Mouse (Mus musculus): Measurements from ENCODE around the gene Adgrb3. TPM values are rescaled to one million over a fixed set of nuclear protein-coding genes. Genes with fewer than 3 reads are reported as not detected.

The Adgrb3 gene
- polyA plus RNA-seq, 1 experiment from 2014 or later, result 0.89 TPM

- no peak overlapping the region for H3K4me2 ChIP-seq
- WGBS (ENCODE audit: insufficient replicate concordance), result 69% methylated on average over 2 of the region's 2 CpGs
- no peak for ATAC-seq (replicated peaks; ENCODE audit: insufficient number of reproducible peaks, low FRiP score, low TSS enrichment)
- no peaks in the 10 kb centered on the region for H3K4me1 ChIP-seq (ENCODE audit: control insufficient read depth, insufficient read depth, low read length)
- H3K9me3 ChIP-seq (replicated peaks; ENCODE audit: control insufficient read depth, low read length), result no peaks in the 10 kb centered on the region
- no peak overlapping the region for H3K27ac ChIP-seq (ENCODE audit: low read depth, low read length)
- H3K9ac ChIP-seq (ENCODE audit: low read depth, low read length), result no peak overlapping the region
- no peaks in the 10 kb centered on the region for H3K27me3 ChIP-seq (ENCODE audit: control insufficient read depth, insufficient read depth, low read length)
- no peak overlapping the region for H3K4me3 ChIP-seq (ENCODE audit: low read depth, low read length)
- no peaks in the 10 kb centered on the region for H3K36me3 ChIP-seq (ENCODE audit: control insufficient read depth, insufficient read depth, low read length)
Measured at GRCm38 (mm10) chr1:25079395-25079794, 750.1 kb downstream of the Adgrb3 start.

- no peak for ATAC-seq (replicated peaks; ENCODE audit: insufficient number of reproducible peaks, low FRiP score, low TSS enrichment)
- no peak overlapping the region for H3K27ac ChIP-seq (ENCODE audit: low read depth, low read length)
- no peaks in the 10 kb centered on the region for H3K27me3 ChIP-seq (ENCODE audit: control insufficient read depth, insufficient read depth, low read length)
- H3K4me1 ChIP-seq (ENCODE audit: control insufficient read depth, insufficient read depth, low read length), result no peaks in the 10 kb centered on the region
- H3K9ac ChIP-seq (ENCODE audit: low read depth, low read length), result no peak overlapping the region
- H3K4me3 ChIP-seq (ENCODE audit: low read depth, low read length), result no peak overlapping the region
- 68% methylated on average over 5 of the region's 5 CpGs for WGBS (ENCODE audit: insufficient replicate concordance)
- H3K36me3 ChIP-seq (ENCODE audit: control insufficient read depth, insufficient read depth, low read length), result no peaks in the 10 kb centered on the region
- H3K4me2 ChIP-seq, result no peak overlapping the region
- no peaks in the 10 kb centered on the region for H3K9me3 ChIP-seq (replicated peaks; ENCODE audit: control insufficient read depth, low read length)
Measured at GRCm38 (mm10) chr1:25075952-25076351, 753.6 kb downstream of the Adgrb3 start.

- H3K9ac ChIP-seq (ENCODE audit: low read depth, low read length), result no peak overlapping the region
- no peak for ATAC-seq (replicated peaks; ENCODE audit: insufficient number of reproducible peaks, low FRiP score, low TSS enrichment)
- H3K4me1 ChIP-seq (ENCODE audit: control insufficient read depth, insufficient read depth, low read length), result no peaks in the 10 kb centered on the region
- WGBS (ENCODE audit: insufficient replicate concordance), result 17% methylated on average over 6 of the region's 6 CpGs
- no peaks in the 10 kb centered on the region for H3K27me3 ChIP-seq (ENCODE audit: control insufficient read depth, insufficient read depth, low read length)
- no peak overlapping the region for H3K4me3 ChIP-seq (ENCODE audit: low read depth, low read length)
- no peaks in the 10 kb centered on the region for H3K36me3 ChIP-seq (ENCODE audit: control insufficient read depth, insufficient read depth, low read length)
- H3K9me3 ChIP-seq (replicated peaks; ENCODE audit: control insufficient read depth, low read length), result no peaks in the 10 kb centered on the region
- H3K27ac ChIP-seq (ENCODE audit: low read depth, low read length), result no peak overlapping the region
- no peak overlapping the region for H3K4me2 ChIP-seq
Measured at GRCm38 (mm10) chr1:25063964-25064363, 765.5 kb downstream of the Adgrb3 start.

GRCm38 (mm10) chr1:25060935-25061334 is 768.6 kb downstream of the Adgrb3 start:
- Histone ChIP-seq H3K4me2 (no peak overlapping the region), H3K27ac (ENCODE audit: low read depth, low read length) (no peak overlapping the region)
- no peak for ATAC-seq (replicated peaks; ENCODE audit: insufficient number of reproducible peaks, low FRiP score, low TSS enrichment)

GRCm38 (mm10) chr1:25060191-25060590 is 769.3 kb downstream of the Adgrb3 start:
- H3K36me3 ChIP-seq (ENCODE audit: control insufficient read depth, insufficient read depth, low read length), result no peaks in the 10 kb centered on the region
- H3K4me3 ChIP-seq (ENCODE audit: low read depth, low read length), result no peak overlapping the region
- no peaks in the 10 kb centered on the region for H3K27me3 ChIP-seq (ENCODE audit: control insufficient read depth, insufficient read depth, low read length)
- H3K4me2 ChIP-seq, result no peak overlapping the region
- H3K9ac ChIP-seq (ENCODE audit: low read depth, low read length), result no peak overlapping the region
- H3K27ac ChIP-seq (ENCODE audit: low read depth, low read length), result no peak overlapping the region
- no peaks in the 10 kb centered on the region for H3K9me3 ChIP-seq (replicated peaks; ENCODE audit: control insufficient read depth, low read length)
- H3K4me1 ChIP-seq (ENCODE audit: control insufficient read depth, insufficient read depth, low read length), result no peaks in the 10 kb centered on the region
- no peak for ATAC-seq (replicated peaks; ENCODE audit: insufficient number of reproducible peaks, low FRiP score, low TSS enrichment)
- WGBS (ENCODE audit: insufficient replicate concordance), result 88% methylated on average over 6 of the region's 6 CpGs

More at GRCm38 (mm10) chr1:25060935-25061334, 768.6 kb downstream of the Adgrb3 start:
- no peaks in the 10 kb centered on the region for H3K9me3 ChIP-seq (replicated peaks; ENCODE audit: control insufficient read depth, low read length)
- no peak overlapping the region for H3K4me3 ChIP-seq (ENCODE audit: low read depth, low read length)
- H3K27me3 ChIP-seq (ENCODE audit: control insufficient read depth, insufficient read depth, low read length), result no peaks in the 10 kb centered on the region
- no peaks in the 10 kb centered on the region for H3K4me1 ChIP-seq (ENCODE audit: control insufficient read depth, insufficient read depth, low read length)
- H3K36me3 ChIP-seq (ENCODE audit: control insufficient read depth, insufficient read depth, low read length), result no peaks in the 10 kb centered on the region
- 64% methylated on average over 3 of the region's 3 CpGs for WGBS (ENCODE audit: insufficient replicate concordance)
- no peak overlapping the region for H3K9ac ChIP-seq (ENCODE audit: low read depth, low read length)

- no peaks in the 10 kb centered on the region for H3K9me3 ChIP-seq (replicated peaks; ENCODE audit: control insufficient read depth, low read length)
- H3K36me3 ChIP-seq (ENCODE audit: control insufficient read depth, insufficient read depth, low read length), result no peaks in the 10 kb centered on the region
- H3K9ac ChIP-seq (ENCODE audit: low read depth, low read length), result no peak overlapping the region
- H3K4me3 ChIP-seq (ENCODE audit: low read depth, low read length), result no peak overlapping the region
- ATAC-seq (replicated peaks; ENCODE audit: insufficient number of reproducible peaks, low FRiP score, low TSS enrichment), result no peak
- 69% methylated on average over 2 of the region's 2 CpGs for WGBS (ENCODE audit: insufficient replicate concordance)
- H3K4me1 ChIP-seq (ENCODE audit: control insufficient read depth, insufficient read depth, low read length), result no peaks in the 10 kb centered on the region
- no peak overlapping the region for H3K27ac ChIP-seq (ENCODE audit: low read depth, low read length)
- H3K27me3 ChIP-seq (ENCODE audit: control insufficient read depth, insufficient read depth, low read length), result no peaks in the 10 kb centered on the region
- H3K4me2 ChIP-seq, result no peak overlapping the region
Measured at GRCm38 (mm10) chr1:25057656-25058055, 771.9 kb downstream of the Adgrb3 start.

- ATAC-seq (replicated peaks; ENCODE audit: insufficient number of reproducible peaks, low FRiP score, low TSS enrichment), result no peak
Measured at GRCm38 (mm10) chr1:25057212-25057611, 772.3 kb downstream of the Adgrb3 start.

GRCm38 (mm10) chr1:25042091-25042490 is 787.4 kb downstream of the Adgrb3 start:
- H3K36me3 ChIP-seq (ENCODE audit: control insufficient read depth, insufficient read depth, low read length), result no peaks in the 10 kb centered on the region
- no peaks in the 10 kb centered on the region for H3K4me1 ChIP-seq (ENCODE audit: control insufficient read depth, insufficient read depth, low read length)
- ATAC-seq (replicated peaks; ENCODE audit: insufficient number of reproducible peaks, low FRiP score, low TSS enrichment), result no peak
- H3K4me3 ChIP-seq (ENCODE audit: low read depth, low read length), result no peak overlapping the region
- H3K4me2 ChIP-seq, result no peak overlapping the region
- 84% methylated on average over 4 of the region's 4 CpGs for WGBS (ENCODE audit: insufficient replicate concordance)
- H3K9me3 ChIP-seq (replicated peaks; ENCODE audit: control insufficient read depth, low read length), result no peaks in the 10 kb centered on the region
- H3K27ac ChIP-seq (ENCODE audit: low read depth, low read length), result no peak overlapping the region
- H3K9ac ChIP-seq (ENCODE audit: low read depth, low read length), result no peak overlapping the region
- H3K27me3 ChIP-seq (ENCODE audit: control insufficient read depth, insufficient read depth, low read length), result no peaks in the 10 kb centered on the region

More at GRCm38 (mm10) chr1:25057212-25057611, 772.3 kb downstream of the Adgrb3 start:
- H3K27ac ChIP-seq (ENCODE audit: low read depth, low read length), result no peak overlapping the region
- no peak overlapping the region for H3K9ac ChIP-seq (ENCODE audit: low read depth, low read length)
- no peaks in the 10 kb centered on the region for H3K4me1 ChIP-seq (ENCODE audit: control insufficient read depth, insufficient read depth, low read length)
- H3K9me3 ChIP-seq (replicated peaks; ENCODE audit: control insufficient read depth, low read length), result no peaks in the 10 kb centered on the region
- H3K4me3 ChIP-seq (ENCODE audit: low read depth, low read length), result no peak overlapping the region
- H3K4me2 ChIP-seq, result no peak overlapping the region
- WGBS (ENCODE audit: insufficient replicate concordance), result 86% methylated on average over 6 of the region's 6 CpGs
- no peaks in the 10 kb centered on the region for H3K36me3 ChIP-seq (ENCODE audit: control insufficient read depth, insufficient read depth, low read length)
- no peaks in the 10 kb centered on the region for H3K27me3 ChIP-seq (ENCODE audit: control insufficient read depth, insufficient read depth, low read length)

GRCm38 (mm10) chr1:25034161-25034560 is 795.3 kb downstream of the Adgrb3 start:
- H3K4me2 ChIP-seq, result no peak overlapping the region
- ATAC-seq (replicated peaks; ENCODE audit: insufficient number of reproducible peaks, low FRiP score, low TSS enrichment), result no peak
- no peaks in the 10 kb centered on the region for H3K9me3 ChIP-seq (replicated peaks; ENCODE audit: control insufficient read depth, low read length)

More at GRCm38 (mm10) chr1:25034161-25034560, 795.3 kb downstream of the Adgrb3 start:
- H3K4me1 ChIP-seq (ENCODE audit: control insufficient read depth, insufficient read depth, low read length), result no peaks in the 10 kb centered on the region
- H3K27me3 ChIP-seq (ENCODE audit: control insufficient read depth, insufficient read depth, low read length), result no peaks in the 10 kb centered on the region
- 85% methylated on average over 10 of the region's 10 CpGs for WGBS (ENCODE audit: insufficient replicate concordance)
- H3K27ac ChIP-seq (ENCODE audit: low read depth, low read length), result no peak overlapping the region
- no peak overlapping the region for H3K4me3 ChIP-seq (ENCODE audit: low read depth, low read length)
- H3K36me3 ChIP-seq (ENCODE audit: control insufficient read depth, insufficient read depth, low read length), result no peaks in the 10 kb centered on the region
- H3K9ac ChIP-seq (ENCODE audit: low read depth, low read length), result no peak overlapping the region

All from heart, embryonic 11.5 days (tissue).